In the genomic region with DNA sequence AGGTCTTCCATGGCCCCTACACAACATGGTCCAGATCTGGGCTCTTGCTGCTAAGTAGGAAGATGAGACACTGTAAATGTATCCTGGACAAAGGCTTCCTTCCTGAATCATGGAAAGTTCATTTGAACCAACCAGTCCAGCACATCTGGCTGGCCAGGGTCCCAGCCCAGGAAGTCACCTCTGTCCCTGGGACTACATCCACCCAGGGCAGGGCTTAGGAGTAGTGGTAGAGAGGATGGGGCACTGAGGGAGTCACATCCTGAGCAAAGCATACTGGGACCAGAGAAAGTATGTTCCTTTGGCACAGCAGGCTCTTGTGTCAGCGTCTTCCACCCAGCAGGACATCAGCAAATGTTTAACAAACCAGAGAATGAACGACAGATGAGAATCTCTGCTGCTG, we compare ENCODE assay signal across 30 mouse cellular contexts.
A peak's percentile ranks its signal among the peaks of the same experiment; 100 is the strongest.
DNase-seq lines count a peak whose midpoint lies in the region; ATAC-seq lines count a peak whose summit lies in the region.
"Had no signal": no experiment of that assay in that cellular context is flagged by ENCODE, and none has a peak within 500 bp of the region (broad histone marks: within the 10 kb centered on the region; RNA-seq: fewer than 3 reads in every experiment).

No protein-coding gene starts in this region.

- no peaks in the 10 kb centered on the region for H3K36me3 ChIP-seq in forebrain, embryonic 11.5 days (ENCODE audit: control insufficient read depth, insufficient read depth, low read length)
- no peaks in the 10 kb centered on the region for H3K36me3 ChIP-seq in forebrain, embryonic 15.5 days
- H3K36me3 ChIP-seq: embryonic facial prominence, embryonic 10.5 days; embryonic facial prominence, embryonic 13.5 days; G1E; heart, embryonic 12.5 days; heart, embryonic 15.5 days; hindbrain, embryonic 12.5 days; hindbrain, embryonic 15.5 days had no signal

- intact Hi-C loops in heart, postnatal 14 days (cut with DNase I), result no loop called here

- no peak overlapping the region for H3K4me3 ChIP-seq in forebrain, embryonic 11.5 days (ENCODE audit: low read depth, low read length)
- no peak overlapping the region for H3K4me3 ChIP-seq in forebrain, embryonic 15.5 days
- H3K4me3 ChIP-seq: embryonic facial prominence, embryonic 10.5 days; embryonic facial prominence, embryonic 13.5 days; erythroblast, embryonic 14.5 days; forebrain, embryonic 13.5 days; gastrocnemius, adult 2 months; heart, embryonic 12.5 days; heart, embryonic 15.5 days; hindbrain, embryonic 12.5 days; hindbrain, embryonic 15.5 days had no signal

- no peak overlapping the region for H3K4me2 ChIP-seq in forebrain, embryonic 11.5 days (ENCODE audit: low read depth, low read length, severe bottlenecking)
- H3K4me2 ChIP-seq in forebrain, embryonic 15.5 days (replicated peaks), result no peak overlapping the region
- H3K4me2 ChIP-seq: embryonic facial prominence, embryonic 13.5 days; forebrain, embryonic 13.5 days; heart, embryonic 12.5 days; heart, embryonic 15.5 days; hindbrain, embryonic 12.5 days; hindbrain, embryonic 15.5 days had no signal

- H3K27ac ChIP-seq in forebrain, embryonic 11.5 days (ENCODE audit: low read depth, low read length), result no peak overlapping the region
- no peak overlapping the region for H3K27ac ChIP-seq in forebrain, embryonic 15.5 days (replicated peaks)
- H3K27ac ChIP-seq: embryonic facial prominence, embryonic 10.5 days; embryonic facial prominence, embryonic 13.5 days; forebrain, embryonic 13.5 days; gastrocnemius, adult 2 months; heart, embryonic 15.5 days; hindbrain, embryonic 12.5 days; hindbrain, embryonic 15.5 days had no signal

- H3K9ac ChIP-seq in forebrain, embryonic 11.5 days (ENCODE audit: low read length), result no peak overlapping the region
- no peak overlapping the region for H3K9ac ChIP-seq in forebrain, embryonic 15.5 days (replicated peaks)
- H3K9ac ChIP-seq: embryonic facial prominence, embryonic 13.5 days; forebrain, embryonic 13.5 days; forebrain, postnatal 0 days; heart, embryonic 12.5 days; heart, embryonic 15.5 days; hindbrain, embryonic 12.5 days; hindbrain, embryonic 15.5 days had no signal

- ATAC-seq in forebrain, embryonic 11.5 days (replicated peaks; ENCODE audit: low FRiP score), result no peak
- no peak for ATAC-seq in forebrain, embryonic 15.5 days (replicated peaks)
- ATAC-seq: forebrain, embryonic 13.5 days; forebrain, postnatal 0 days; intestine, postnatal 0 days; Patski had no signal

- no peaks in the 10 kb centered on the region for H3K27me3 ChIP-seq in forebrain, embryonic 11.5 days (ENCODE audit: control insufficient read depth, insufficient read depth, low read length)
- no peaks in the 10 kb centered on the region for H3K27me3 ChIP-seq in forebrain, embryonic 15.5 days
- H3K27me3 ChIP-seq: embryonic facial prominence, embryonic 13.5 days; forebrain, embryonic 13.5 days; heart, embryonic 12.5 days; heart, embryonic 15.5 days; hindbrain, embryonic 12.5 days; hindbrain, embryonic 15.5 days; Patski had no signal

- peak; percentile 7 for DNase-seq in adrenal gland, postnatal 10 days
- no peak for DNase-seq in adrenal gland, adult 18-20 months (ENCODE audit: low spot score in 2 of 2)
- peak; percentile 27 for DNase-seq in forebrain, embryonic 11.5 days (ENCODE audit: low spot score)
- peak; percentile 5 to 11 for DNase-seq in heart, adult 9 months (ENCODE audit: low spot score in 2 of 2)
- DNase-seq in heart, postnatal 14 days, result no peak
- peak; percentile 12 to 54 for DNase-seq in lung, postnatal 4 days
- no peak for DNase-seq in lung, adult 18-20 months
- DNase-seq: B cell, adult 2 months; cerebellum, adult 11-12 months; cerebellum, adult 8-10 months; cerebellum, postnatal 10 days; cerebellum, postnatal 36 days; embryo, embryonic 11 days; forebrain, postnatal 0 days; gastrocnemius, adult 2 months; gastrocnemius, postnatal 14 days; heart, postnatal 10 days; kidney, adult 2 months had no signal

- no peaks in the 10 kb centered on the region for H3K9me3 ChIP-seq in forebrain, embryonic 11.5 days (ENCODE audit: control insufficient read depth, low read length)
- no peaks in the 10 kb centered on the region for H3K9me3 ChIP-seq in forebrain, embryonic 15.5 days
- H3K9me3 ChIP-seq: embryonic facial prominence, embryonic 10.5 days; forebrain, embryonic 13.5 days; heart, embryonic 12.5 days; heart, embryonic 15.5 days; hindbrain, embryonic 12.5 days; hindbrain, embryonic 15.5 days had no signal

- no peaks in the 10 kb centered on the region for H3K4me1 ChIP-seq in forebrain, embryonic 11.5 days (replicated peaks; ENCODE audit: control insufficient read depth, insufficient read depth, low read length)
- H3K4me1 ChIP-seq in forebrain, embryonic 15.5 days, result no peaks in the 10 kb centered on the region; the same call in 1 of the 2 replicates
- H3K4me1 ChIP-seq: embryonic facial prominence, embryonic 10.5 days; embryonic facial prominence, embryonic 13.5 days; forebrain, embryonic 13.5 days; heart, embryonic 15.5 days; hindbrain, embryonic 15.5 days had no signal

- 44% methylated on average over 2 of the region's 2 CpGs for WGBS in forebrain, embryonic 11.5 days
- WGBS in forebrain, embryonic 15.5 days, result 64% methylated on average over 2 of the region's 2 CpGs

Comparison
In these comparisons a context has a peak if more than half of its experiments do, and no peak if none do; other contexts are left out.
1. DNase-seq: peak in adrenal gland, postnatal 10 days (single experiment), forebrain, embryonic 11.5 days (single experiment), heart, adult 9 months (2 of 2) and lung, postnatal 4 days (2 of 2); none in adrenal gland, adult 18-20 months (0 of 2), heart, postnatal 14 days (0 of 2) and lung, adult 18-20 months (0 of 2).